Mouse (Mus musculus): ENCODE measurements around the gene Zc3hav1. TPM values are rescaled to one million over a fixed set of nuclear protein-coding genes. Genes with fewer than 3 reads are reported as not detected.

Gene Zc3hav1
- 35.9 and 36.0 TPM in 2 replicates for polyA plus RNA-seq (2012; rRNA removed)

GRCm38 (mm10) chr6:38353811-38354722 lies at the start of gene Zc3hav1:
TSS of gene Zc3hav1 (minus strand) at chr6:38354603.

GRCm38 (mm10) chr6:38381129-38381771 lies 26.8 kb upstream of the Zc3hav1 start, which contains the start of gene Ttc26:
TSS of gene Ttc26 (plus strand) at chr6:38381469.

GRCm38 (mm10) chr6:38298761-38299401 lies 55.5 kb downstream of the Zc3hav1 start, which contains the start of gene Zc3hav1l:
TSS of gene Zc3hav1l (minus strand) at chr6:38299259.

Other genes starting within 250 kb of the Zc3hav1 start
- gene Tmem213, start 245.3 kb downstream of the Zc3hav1 start, polyA plus RNA-seq (2012; rRNA removed), result 3.4 and 5.0 TPM in 2 replicates
- gene Atp6v0a4, start 230.0 kb downstream of the Zc3hav1 start, polyA plus RNA-seq (2012; rRNA removed), result 2.2 and 9.3 TPM in 2 replicates
- gene D630045J12Rik, start 100.6 kb downstream of the Zc3hav1 start, polyA plus RNA-seq (2012; rRNA removed), result 11.6 and 12.0 TPM in 2 replicates
- 13.9 and 16.1 TPM in 2 replicates for gene Zc3hav1l, start 55.3 kb downstream of the Zc3hav1 start, polyA plus RNA-seq (2012; rRNA removed)
- gene Ttc26, start 26.9 kb upstream of the Zc3hav1 start, polyA plus RNA-seq (2012; rRNA removed), result 1.0 and 1.5 TPM in 2 replicates
- 8.9 and 10.8 TPM in 2 replicates for gene Ubn2, start 79.3 kb upstream of the Zc3hav1 start, polyA plus RNA-seq (2012; rRNA removed)
- 420 and 421 TPM in 2 replicates for gene Fmc1, start 178.9 kb upstream of the Zc3hav1 start, polyA plus RNA-seq (2012; rRNA removed)
- 27.7 and 34.7 TPM in 2 replicates for gene Luc7l2, start 196.7 kb upstream of the Zc3hav1 start, polyA plus RNA-seq (2012; rRNA removed)

All from ovary, adult 2 months (tissue).